Mouse (Mus musculus): ENCODE measurements around the gene Fkrp.

- no peak for TF ChIP-seq POLR2A (IDR thresholded peaks at IDR 0.05; ENCODE audit: low read depth, low read length)
- no peak for TF ChIP-seq CTCF (conservative IDR thresholded peaks at IDR 0.05; ENCODE audit: insufficient read depth, insufficient read length, low read depth, low read length)
These were observed 5.2 kb upstream of the Fkrp start for GRCm38 (mm10) chr7:16821669-16822101.
